Mouse (Mus musculus) heart, postnatal 14 days (tissue): ENCODE results near the gene Ggta1. TPM values are rescaled to one million over a fixed set of nuclear protein-coding genes. Genes with fewer than 3 reads are reported as not detected.

Experiments
- total RNA-seq, 2 experiments: library from RNA; stranded (reverse); gene quantifications; 2 replicates each; pipeline ENCODE4 v1.2.3; 2021

Ggta1 gene
- total RNA-seq, 2 experiments from 2014 or later: 25.1 to 26.3 TPM

Other genes with a start within 250 kb of the Ggta1 start
- 100 to 1,000 TPM; 271 to 430 TPM for gene Gsn, start 206.9 kb downstream of the Ggta1 start, total RNA-seq
- gene Stom, start 126.3 kb downstream of the Ggta1 start, total RNA-seq: 10 to 100 TPM; 65.0 to 72.0 TPM
- gene 4930568D16Rik, start 95.5 kb downstream of the Ggta1 start, total RNA-seq: not detected
- gene 4930402F06Rik, start 66.1 kb downstream of the Ggta1 start, total RNA-seq: not detected
- gene Dab2ip, start 95.0 kb upstream of the Ggta1 start, total RNA-seq: 10 to 100 TPM; 51.1 to 55.8 TPM